Mouse (Mus musculus): ENCODE measurements around the gene Map1s.
"Not testable (repeated sequence)": the region's sequence is repeated elsewhere in the genome, so short reads cannot be mapped to it uniquely, and the experiment has no call there.

Map1s gene

GRCm38 (mm10) chr8:70878178-70878577 is 27.6 kb upstream of the Map1s start:
- no peak for DNase-seq (ENCODE audit: low read depth, low spot score)

- DNase-seq (ENCODE audit: low read depth, low spot score) = no peak
Observed at GRCm38 (mm10) chr8:70879500-70879899, 26.2 kb upstream of the Map1s start.

- DNase-seq (ENCODE audit: low read depth, low spot score) = peak; percentile 80
Observed at GRCm38 (mm10) chr8:70880126-70880525, 25.6 kb upstream of the Map1s start.

- no peak for DNase-seq (ENCODE audit: low read depth, low spot score)
Observed at GRCm38 (mm10) chr8:70880546-70880945, 25.2 kb upstream of the Map1s start.

- DNase-seq (ENCODE audit: low read depth, low spot score) = no peak
Observed at GRCm38 (mm10) chr8:70884186-70884585, 21.5 kb upstream of the Map1s start.

- no peak for DNase-seq (ENCODE audit: low read depth, low spot score)
Observed at GRCm38 (mm10) chr8:70884683-70885082, 21.0 kb upstream of the Map1s start.

- peak; percentile 79 for DNase-seq (ENCODE audit: low read depth, low spot score)
Observed at GRCm38 (mm10) chr8:70885612-70886011, 20.1 kb upstream of the Map1s start.

GRCm38 (mm10) chr8:70887669-70888068 is 18.1 kb upstream of the Map1s start:
- peak; percentile 88 for DNase-seq (ENCODE audit: low read depth, low spot score)

GRCm38 (mm10) chr8:70890656-70891055 is 15.1 kb upstream of the Map1s start:
- DNase-seq (ENCODE audit: low read depth, low spot score) = no peak

- DNase-seq (ENCODE audit: low read depth, low spot score) = peak; percentile 97
Observed at GRCm38 (mm10) chr8:70891356-70891755, 14.4 kb upstream of the Map1s start.

- no peak for DNase-seq (ENCODE audit: low read depth, low spot score)
Observed at GRCm38 (mm10) chr8:70892022-70892895, 13.5 kb upstream of the Map1s start, which contains the start of gene Slc5a5. TSS of gene Slc5a5 (minus strand) at chr8:70892757.

GRCm38 (mm10) chr8:70892896-70893655 is 12.7 kb upstream of the Map1s start:
- DNase-seq (ENCODE audit: low read depth, low spot score) = peak; percentile 51

GRCm38 (mm10) chr8:70893656-70894384 is 11.9 kb upstream of the Map1s start:
- peak; percentile 94 for DNase-seq (ENCODE audit: low read depth, low spot score)

- no peak for DNase-seq (ENCODE audit: low read depth, low spot score)
Observed at GRCm38 (mm10) chr8:70894385-70894720, 11.4 kb upstream of the Map1s start.

GRCm38 (mm10) chr8:70894771-70895545 is 10.8 kb upstream of the Map1s start:
- DNase-seq (ENCODE audit: low read depth, low spot score) = no peak

GRCm38 (mm10) chr8:70895571-70896259 is 10.0 kb upstream of the Map1s start:
- DNase-seq (ENCODE audit: low read depth, low spot score) = not testable (repeated sequence)

GRCm38 (mm10) chr8:70896316-70897020 is 9.3 kb upstream of the Map1s start:
- peak; percentile 72 for DNase-seq (ENCODE audit: low read depth, low spot score)

- DNase-seq (ENCODE audit: low read depth, low spot score) = peak; percentile 100
Observed at GRCm38 (mm10) chr8:70897021-70897680, 8.6 kb upstream of the Map1s start, which contains the start of gene Rpl18a. TSS of gene Rpl18a (minus strand) at chr8:70897412.

- peak; percentile 87 for DNase-seq (ENCODE audit: low read depth, low spot score)
Observed at GRCm38 (mm10) chr8:70897681-70898413, 7.9 kb upstream of the Map1s start.
